Mouse (Mus musculus): ENCODE data around the gene Slc38a3.

DNA sequence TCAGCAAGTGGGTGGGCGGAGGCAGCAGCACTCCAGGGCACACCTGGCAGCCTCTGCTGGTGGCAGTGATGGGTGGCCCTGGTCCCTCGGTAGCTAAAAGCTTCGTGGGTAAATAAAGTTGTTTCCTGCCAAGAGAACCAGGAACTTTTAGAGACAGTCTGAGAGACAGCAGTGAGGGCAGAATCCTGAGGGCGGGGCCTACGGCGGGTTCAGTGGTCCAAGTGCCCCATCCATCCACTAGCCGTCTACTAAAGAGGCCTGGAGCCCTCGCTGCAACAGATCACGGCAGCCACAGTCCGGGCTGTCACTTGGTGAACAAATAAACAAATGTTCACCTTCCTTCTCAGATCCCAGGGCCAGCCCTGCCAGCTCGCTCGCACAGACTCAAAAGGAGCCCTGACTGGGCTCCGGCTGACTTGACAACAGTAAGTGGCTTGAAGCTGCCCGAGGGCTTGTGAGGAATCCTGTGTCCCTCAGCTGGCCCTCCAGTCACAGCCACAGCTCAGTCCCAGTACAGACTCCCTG, 39.4 kb downstream of the Slc38a3 start:
- TF ChIP-seq POLR2A (IDR thresholded peaks at IDR 0.05; ENCODE audit: insufficient read depth, low read depth, low read length) (no peak), CTCF (IDR thresholded peaks at IDR 0.05; ENCODE audit: insufficient read depth, low read depth, low read length) (no peak)
